Mouse (Mus musculus) thymus, adult 2 months (tissue): Measurements from ENCODE around the gene Fam47c.

Experiments used
- CTCF ChIP-seq: fragments of 200-500 bp; IDR thresholded peaks from 2 replicates; pipeline ENCODE4 v1.5.1; 2012; ENCODE audit warnings: mild to moderate bottlenecking, control low read depth, low read length, moderate library complexity, borderline replicate concordance; ENCODE audit not compliant: control insufficient read depth, poor library complexity, insufficient read depth; ENCODE audit errors: extremely low read depth
- POLR2A ChIP-seq: fragments of 200-500 bp; IDR thresholded peaks from 2 replicates; pipeline ENCODE4 v1.6.1; 2012; ENCODE audit warnings: mild to moderate bottlenecking, low read length, control low read depth, moderate library complexity; ENCODE audit not compliant: control insufficient read depth, poor library complexity, insufficient read depth; ENCODE audit errors: extremely low read depth

GRCm38 (mm10) chrX:78737463-78737862, at the start of gene Fam47c:
- TF ChIP-seq POLR2A (no peak), CTCF (no peak)
